Mouse (Mus musculus) heart, adult 18-20 months (tissue): ENCODE results near the gene Pik3ip1. TPM values are rescaled to one million over a fixed set of nuclear protein-coding genes. Genes with fewer than 3 reads are reported as not detected.
A peak's percentile ranks its signal among the peaks of the same experiment; 100 is the strongest.

Experiments used
- DNase-seq, 2 experiments: peaks; one replicate each; pipeline ENCODE4 v3.0.0; 2021 to 2022; ENCODE audit warnings: mixed read lengths in 1 of 2
- long read RNA-seq, 2 experiments: library from polyadenylated mRNA; stranded (forward); transcript quantifications; one replicate each; pipeline ENCODE4 v2.0.0; 2021
- total RNA-seq, 2 experiments: library from RNA; stranded (reverse); gene quantifications; 2 replicates each; pipeline ENCODE4 v1.2.3; 2021

Gene Pik3ip1
- total RNA-seq, result 10 to 100 TPM; 45.2 to 51.2 TPM
- long read RNA-seq, experiment 1, transcript Pik3ip1-201 (6 exons, 2,573 nt), result major isoform, 27 of 37 reads
- long read RNA-seq, experiment 1, partial matches to known transcripts, result 4 of 37 reads
- long read RNA-seq, experiment 1, other reads (novel, unspliced or antisense), result 3 of 37 reads
- long read RNA-seq, experiment 2, transcript Pik3ip1-201 (6 exons, 2,573 nt), result major isoform, 26 of 31 reads
- long read RNA-seq, experiment 2, partial matches to known transcripts, result 0 of 31 reads
- long read RNA-seq, experiment 2, other reads (novel, unspliced or antisense), result 4 of 31 reads

DNA sequence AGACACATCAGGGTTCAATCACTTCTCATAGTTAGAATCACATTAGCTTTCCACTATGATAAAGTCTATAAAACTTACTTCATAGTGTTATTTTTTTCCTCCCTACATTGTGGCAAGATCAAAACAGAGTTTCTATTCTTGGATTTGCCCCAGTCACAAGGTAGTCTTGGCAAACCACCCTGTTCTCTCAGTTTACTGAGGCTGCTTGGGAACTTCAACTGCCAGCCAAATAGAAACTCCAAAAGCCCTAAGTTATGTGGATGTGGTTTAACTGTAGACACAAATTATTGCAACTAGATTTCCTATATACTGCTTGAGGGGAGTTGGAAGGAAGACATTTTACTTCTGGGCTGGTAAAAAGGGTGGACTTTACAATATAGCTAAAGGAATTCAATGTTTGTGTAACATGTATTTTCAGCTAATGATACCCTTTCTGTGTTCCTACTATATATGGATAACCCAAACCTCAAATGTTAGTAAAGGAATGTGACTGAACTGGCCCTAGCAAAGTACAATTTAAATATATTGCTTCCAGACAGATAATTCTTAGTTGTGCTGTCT, at the start of gene Pik3ip1:
Gene Pik3ip1 (plus strand): TSS at position 511 of the 561 bp plus-strand sequence.
- peak; percentile 71 to 74 for DNase-seq

DNA sequence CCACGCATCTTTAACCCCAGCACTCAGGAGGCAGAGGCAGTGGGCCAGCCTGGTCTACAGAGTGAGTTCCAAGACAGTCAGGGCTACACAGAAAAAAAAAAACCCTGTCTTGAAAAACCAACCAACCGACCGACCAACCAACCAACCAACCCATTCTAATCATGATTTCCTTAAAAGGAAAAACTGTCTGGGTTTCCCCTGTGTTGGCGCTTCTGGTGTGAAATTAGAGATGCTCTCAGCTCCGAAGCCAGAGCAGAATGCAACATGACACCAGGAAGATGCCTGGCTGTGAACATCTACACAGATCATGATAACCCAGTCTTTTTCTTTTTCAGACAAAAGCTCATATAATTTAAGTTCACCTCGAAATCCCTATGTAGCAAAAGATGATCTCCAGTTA, 47.3 kb upstream of the Pik3ip1 start:
- no peak for DNase-seq

DNA sequence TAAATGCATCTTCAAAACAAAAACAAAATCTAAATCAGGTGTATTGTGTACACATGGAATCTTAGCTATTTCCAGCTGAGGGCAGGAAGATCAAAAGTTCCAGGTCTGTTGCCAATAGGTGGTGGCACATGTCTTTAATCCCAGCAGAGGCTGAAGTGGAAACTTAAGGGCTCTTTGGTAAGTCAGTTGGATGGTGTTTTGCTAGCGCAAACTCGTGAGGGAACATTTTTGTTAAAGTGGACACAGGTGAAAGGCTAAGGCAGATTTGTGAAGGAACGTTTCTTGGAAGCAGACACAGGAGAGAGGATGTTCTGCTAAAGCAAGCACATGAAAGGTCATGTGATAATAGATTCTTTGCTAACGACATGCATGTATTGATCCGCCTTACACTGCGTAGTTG, 46.6 kb upstream of the Pik3ip1 start:
- DNase-seq, result no peak

DNA sequence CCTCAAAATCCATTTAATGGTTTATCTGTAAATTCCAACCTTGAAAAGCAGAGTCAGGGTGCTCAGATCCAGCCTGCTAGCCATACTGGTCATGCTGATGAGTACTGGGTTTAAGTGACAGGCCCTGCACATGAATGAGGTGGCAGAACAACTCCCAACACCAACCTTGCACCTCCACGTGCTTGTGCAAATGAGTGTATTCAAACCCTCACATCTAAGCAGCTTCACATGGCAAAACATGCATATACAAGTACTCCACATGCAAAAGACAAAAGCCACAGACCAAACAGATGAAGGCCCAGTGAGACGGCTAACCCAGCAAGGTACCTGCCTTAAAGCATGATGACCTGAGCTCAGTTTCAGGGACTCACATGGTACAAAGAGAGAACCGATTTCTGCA, 44.3 kb upstream of the Pik3ip1 start:
- DNase-seq, result no peak

DNA sequence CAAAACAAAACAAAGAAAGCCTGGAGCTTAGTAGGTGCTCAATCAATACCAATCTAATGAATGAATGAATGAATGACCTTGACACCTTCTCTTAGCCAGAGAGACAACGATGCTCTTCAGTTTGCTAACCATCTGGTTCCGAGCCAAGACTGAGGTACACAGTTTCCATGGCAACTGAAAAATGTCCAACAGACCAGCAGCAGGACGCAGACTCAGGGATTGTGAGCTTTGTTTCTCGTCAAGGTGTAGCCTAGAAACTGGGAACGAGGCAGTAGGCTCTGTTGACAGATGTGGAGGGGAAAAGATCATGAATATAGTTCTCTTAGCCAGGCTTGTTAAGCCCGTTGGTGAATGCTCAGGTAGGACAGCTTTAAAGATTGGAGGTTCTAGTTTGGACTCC, 43.1 kb upstream of the Pik3ip1 start:
- DNase-seq, result no peak

DNA sequence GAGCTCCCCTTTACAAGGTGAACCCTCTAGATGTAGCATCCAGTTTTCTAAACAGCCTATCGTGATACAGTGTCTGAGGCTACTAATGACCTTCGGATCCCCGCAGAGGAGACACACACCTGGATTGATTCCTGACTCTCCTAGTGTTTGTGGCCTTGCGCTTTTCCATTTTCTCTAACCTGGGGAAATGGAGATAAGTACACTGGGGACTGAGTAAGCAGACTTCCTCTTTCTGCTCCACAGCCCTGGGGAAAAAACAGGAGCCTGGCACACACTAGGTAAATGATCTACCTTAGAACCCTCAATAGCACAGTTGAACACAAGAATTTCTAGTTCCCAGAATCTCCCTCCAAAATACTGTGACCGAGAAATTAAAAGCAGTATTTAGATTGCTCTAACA, 42.3 kb upstream of the Pik3ip1 start:
- no peak for DNase-seq

DNA sequence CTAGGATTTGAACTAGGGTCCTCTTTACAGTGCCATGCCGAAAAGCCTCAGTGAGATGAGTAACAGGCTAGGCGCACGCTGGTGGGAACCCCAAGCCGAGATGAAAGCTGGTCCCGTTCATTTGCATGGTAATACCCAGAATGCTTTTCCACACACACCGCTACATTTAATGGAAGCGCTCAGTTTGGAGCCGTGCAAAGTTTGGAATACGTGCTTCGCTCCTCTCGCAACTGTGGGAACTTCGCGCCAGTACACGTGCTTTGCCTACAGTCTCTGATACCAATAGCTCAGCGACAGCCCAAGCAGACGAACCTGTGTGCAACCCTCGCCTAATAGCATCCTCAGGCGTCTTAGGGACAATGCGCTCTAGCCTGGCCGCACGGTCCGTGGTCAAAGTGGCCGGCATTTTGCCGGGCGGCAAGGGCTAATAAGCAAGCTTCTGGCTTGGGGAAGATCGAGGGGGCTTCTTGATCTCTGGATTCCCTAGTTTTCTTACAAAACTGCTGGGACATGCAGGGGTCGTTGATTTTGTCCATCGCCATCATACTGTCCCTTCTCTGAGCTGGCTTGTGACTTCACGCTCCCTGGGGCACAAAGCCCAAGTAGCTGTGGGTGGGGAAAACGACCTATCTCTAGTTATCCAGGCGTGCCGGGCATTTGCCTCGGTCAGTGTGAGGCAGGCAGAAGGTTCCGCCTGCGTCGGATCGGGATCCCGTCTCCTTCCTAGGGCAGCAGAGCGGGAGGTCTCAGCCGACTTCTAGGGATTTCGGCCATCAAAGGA, 41.5 kb upstream of the Pik3ip1 start, which contains the start of gene Patz1:
Gene Patz1 (plus strand): TSS at position 354 of the 781 bp plus-strand sequence.
- peak; percentile 53 to 72 for DNase-seq

DNA sequence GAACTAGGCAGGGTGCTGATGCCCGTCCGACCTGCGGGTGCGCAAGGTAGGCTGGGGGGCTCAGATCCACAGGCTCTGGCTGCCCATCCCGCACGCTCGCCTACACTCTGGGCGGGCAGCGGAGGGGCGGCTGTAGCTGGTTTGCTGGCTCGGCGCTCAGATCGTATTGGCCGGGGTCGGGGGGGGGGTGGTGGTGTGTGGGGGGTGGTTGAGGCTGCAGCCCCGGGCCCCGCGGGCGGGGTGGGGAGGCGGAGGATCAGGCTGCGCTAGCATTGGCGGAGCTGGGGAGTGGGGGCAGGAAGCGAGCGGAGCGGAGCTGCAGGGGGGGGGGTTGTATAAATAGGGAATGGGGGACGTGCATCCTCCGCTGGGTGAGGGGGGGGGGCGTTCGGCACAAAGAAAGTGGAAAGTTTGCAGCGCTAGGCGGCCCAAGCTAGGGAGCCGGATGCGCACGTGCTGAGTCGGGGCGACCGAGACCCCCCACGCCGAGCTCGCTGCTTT, 40.8 kb upstream of the Pik3ip1 start:
- peak in 1 of 2 experiments; percentile 79 for DNase-seq

DNA sequence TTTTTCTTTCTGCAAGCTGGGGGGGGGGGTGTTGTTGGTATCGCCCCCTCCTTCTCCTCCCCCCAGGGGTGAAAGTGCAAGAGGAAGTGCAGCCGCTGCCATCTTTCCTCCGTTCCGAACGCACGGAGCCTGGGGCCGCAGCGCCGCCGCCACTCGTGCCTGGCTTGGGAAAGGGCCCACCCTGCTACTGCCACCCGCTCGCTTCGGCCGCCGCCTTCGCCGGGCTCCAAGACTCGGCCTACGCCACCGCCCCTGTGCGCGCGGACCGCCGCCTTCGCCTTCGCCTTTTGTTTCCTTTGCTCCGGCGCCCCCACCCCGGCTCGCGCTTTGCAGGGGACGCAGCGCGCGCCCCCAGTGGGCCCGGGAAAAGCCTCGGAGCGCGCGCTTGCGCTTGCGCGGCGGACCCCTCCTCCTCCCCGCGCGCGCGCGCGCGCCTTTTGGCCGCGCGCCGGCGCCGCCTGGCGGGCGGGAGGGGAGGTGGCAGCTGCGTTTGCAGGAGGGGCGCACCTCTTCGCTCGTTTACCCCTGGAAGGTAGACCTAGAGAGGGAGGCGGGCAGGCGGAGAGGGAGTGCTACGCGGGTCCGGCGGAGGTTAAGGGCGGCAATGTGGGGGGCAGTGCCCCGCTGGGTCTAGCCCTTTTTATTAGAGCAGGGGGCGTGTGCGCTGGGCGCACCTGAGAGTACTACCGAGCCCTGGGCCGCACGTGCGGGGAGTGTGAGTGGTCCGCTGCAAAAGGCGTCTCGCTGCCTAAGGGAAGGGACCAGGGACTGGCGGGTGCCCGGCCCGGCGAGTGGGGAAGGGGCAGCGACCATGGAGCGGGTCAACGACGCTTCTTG, 40.2 kb upstream of the Pik3ip1 start:
- peak; percentile 87 to 88 for DNase-seq

DNA sequence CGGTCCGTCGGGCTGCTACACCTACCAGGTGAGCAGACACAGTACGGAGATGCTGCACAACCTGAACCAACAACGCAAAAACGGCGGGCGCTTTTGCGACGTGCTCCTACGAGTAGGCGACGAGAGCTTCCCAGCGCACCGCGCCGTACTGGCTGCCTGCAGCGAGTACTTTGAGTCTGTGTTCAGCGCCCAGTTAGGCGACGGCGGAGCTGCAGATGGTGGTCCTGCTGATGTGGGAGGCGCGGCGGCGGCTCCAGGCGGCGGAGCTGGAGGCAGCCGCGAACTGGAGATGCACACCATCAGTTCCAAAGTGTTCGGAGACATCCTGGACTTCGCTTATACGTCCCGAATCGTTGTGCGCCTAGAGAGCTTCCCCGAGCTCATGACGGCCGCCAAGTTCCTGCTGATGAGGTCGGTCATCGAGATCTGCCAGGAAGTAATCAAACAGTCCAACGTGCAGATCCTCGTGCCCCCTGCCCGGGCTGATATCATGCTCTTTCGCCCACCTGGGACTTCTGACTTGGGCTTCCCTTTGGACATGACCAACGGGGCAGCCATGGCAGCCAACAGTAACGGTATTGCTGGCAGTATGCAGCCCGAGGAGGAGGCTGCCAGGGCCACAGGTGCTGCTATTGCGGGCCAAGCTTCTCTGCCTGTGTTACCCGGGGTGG, 39.4 kb upstream of the Pik3ip1 start:
- DNase-seq, result peak; percentile 49 to 67

DNA sequence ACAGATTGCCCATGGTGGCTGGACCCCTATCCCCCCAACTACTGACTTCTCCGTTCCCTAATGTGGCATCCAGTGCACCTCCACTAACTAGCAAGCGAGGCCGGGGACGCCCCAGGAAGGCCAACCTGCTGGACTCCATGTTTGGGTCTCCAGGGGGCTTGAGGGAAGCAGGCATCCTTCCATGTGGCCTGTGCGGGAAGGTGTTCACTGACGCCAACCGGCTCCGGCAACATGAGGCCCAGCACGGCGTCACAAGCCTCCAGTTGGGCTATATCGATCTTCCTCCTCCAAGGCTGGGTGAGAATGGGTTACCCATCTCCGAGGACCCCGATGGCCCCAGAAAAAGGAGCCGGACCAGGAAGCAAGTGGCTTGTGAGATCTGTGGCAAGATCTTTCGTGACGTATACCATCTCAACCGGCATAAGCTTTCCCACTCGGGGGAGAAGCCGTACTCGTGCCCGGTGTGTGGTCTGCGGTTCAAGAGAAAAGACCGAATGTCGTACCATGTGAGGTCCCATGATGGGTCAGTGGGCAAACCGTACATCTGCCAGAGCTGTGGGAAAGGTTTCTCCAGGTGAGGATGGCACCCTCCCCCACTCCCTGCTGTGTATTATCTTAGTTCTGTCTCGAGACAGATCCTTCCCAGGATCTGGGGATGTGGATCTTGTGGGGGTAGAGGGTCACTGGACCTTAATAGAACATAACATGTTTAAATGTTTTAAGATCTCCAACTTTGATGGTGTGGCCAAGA, 38.7 kb upstream of the Pik3ip1 start:
- DNase-seq, result peak; percentile 18 to 53

DNA sequence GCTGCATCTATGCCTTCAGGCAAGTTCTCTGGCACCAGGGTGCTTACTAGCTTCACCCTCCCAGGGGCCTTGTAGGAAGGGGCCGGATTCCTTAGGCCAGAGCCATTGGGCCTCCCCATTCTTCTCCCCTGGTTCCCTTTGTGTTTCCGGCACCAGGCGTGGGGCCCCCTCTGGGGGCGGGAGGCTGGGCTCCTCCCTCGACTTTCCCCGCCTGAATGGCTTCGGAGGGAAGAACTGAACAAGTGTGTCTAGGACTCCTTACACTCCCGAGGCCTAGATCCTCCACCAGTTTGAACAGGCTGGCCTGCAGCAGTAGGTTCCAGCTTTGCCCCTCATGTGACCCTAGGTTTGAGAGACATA, 38.2 kb upstream of the Pik3ip1 start:
- peak; percentile 61 to 66 for DNase-seq

DNA sequence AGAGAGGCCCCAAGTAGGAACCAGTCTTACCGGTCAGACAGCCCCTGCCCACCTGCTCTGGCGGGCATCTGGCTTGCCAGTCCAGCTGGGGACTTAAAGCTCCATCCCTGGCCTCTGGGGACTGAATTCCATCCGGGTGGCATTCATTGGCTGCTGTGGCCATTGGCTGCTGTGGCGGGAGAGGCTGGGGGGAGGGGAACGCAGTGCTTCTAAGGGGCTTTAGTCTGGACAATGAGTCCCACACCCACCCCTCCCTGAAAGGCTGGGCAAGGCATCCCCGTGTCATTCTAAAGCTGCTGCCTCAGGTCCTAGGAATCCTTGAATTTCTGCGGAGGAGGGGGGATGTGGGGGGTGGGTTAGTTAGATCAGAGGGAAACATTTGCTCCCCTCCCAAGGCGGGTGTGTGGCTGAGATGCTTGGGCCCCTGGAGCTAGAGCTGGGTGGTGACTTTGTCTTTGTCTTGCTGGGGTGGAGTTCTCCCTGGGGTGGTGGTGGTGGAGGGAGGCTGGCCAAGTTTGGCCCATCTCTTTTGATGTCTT, 37.4 kb upstream of the Pik3ip1 start:
- DNase-seq, result peak in 1 of 2 experiments; percentile 27

DNA sequence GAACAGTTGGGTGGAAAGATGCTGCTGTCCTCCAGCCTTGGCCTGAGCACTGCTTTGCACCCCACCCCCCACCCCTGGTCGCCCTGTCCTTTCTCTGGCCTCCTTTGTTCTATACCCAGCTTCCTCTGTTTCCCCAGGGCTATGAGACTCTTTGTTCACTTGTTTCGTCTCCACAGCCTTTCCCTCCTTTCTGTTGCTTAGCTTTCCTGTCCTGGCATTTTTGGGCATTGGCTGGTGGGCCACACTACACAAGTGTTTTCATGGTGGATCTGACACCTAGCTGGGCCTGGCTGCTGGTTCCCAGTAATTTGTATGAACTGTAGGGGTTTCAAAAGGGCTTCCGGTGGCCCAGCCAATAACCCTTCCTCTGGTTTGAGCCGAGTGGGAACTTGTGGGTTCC, 36.8 kb upstream of the Pik3ip1 start:
- no peak for DNase-seq

DNA sequence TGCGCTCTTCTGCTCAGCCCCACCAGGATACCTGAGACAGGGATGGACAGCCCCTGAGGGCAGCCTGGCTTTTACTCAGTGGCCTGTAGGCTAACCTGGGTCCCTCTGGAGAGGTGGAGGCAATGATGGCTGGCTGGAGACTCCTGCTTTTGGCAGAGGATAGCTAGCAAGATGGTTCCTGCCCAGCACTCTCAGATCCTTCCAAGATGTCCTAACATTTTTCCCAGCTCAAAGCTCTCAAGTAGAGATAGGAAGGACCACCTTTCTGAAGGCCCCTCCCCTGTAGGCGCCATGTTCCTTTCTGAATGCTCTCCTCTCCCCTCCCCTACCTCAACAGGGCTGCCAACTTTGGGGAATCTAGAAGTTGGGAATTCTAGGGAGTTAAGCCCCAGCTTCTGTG, 35.6 kb upstream of the Pik3ip1 start:
- DNase-seq, result no peak

DNA sequence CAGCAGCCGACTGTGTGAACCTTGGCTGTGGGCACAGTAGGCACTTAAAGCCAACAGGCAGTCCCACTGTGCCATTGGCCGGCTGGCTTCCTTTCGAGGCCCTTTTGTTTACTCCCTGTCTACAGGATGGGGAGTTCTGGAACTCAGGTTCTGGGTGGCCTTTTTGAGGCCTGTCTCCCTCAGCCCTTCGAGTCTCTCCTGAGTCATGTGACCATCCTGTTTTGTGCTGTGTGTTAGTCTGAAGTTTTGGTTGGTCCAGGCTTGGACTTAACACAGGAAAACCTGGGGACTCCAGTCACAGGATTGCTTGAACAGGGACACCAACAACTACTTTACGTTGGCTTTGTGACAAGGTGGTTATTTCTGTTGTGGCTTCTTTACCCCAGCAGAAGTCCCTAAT, 34.1 kb upstream of the Pik3ip1 start:
- no peak for DNase-seq

DNA sequence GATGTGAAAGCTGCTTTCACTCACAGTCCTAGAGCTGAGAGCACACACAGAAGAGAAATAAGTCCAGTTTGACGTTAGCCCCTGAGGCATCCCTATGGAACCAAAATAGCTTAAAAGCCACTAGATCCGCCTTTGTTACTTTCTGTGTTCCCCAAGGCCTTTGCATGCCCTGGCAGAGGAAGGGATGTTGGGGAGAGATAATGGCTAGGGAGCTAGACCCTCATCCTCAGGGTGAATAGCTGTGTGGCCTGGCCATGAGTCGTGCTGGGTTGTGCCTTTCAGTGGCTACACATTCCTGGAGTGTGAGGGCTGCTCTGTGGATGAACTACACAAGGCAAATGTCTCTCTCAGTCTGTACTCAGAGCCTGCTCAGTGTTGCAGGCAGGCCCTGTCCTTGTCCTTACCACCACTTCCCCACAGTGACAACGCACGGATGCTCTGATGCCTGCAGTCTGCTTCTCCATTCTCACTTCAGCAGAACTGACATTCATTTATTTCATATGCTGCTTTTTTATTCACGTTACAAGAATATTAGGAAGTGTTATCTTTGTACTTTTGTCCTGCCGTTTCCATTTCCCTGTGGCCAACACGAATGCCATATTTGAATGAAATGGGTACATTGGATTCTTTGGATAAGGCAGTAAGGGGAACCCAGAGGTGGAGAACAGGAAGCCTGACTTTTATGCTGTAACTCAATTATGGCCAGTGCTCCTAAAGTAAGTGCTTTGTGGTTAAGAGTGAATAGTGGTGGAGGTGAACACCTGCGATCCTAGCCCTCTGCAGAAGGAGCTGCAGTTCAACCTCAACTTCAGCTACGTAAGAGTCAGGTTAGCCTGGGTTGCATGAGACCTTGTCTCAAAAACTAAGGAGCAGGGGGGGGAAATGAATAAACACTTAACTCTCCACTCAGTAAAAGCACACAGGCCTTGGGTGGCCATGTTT, 32.1 kb upstream of the Pik3ip1 start:
- no peak for DNase-seq

DNA sequence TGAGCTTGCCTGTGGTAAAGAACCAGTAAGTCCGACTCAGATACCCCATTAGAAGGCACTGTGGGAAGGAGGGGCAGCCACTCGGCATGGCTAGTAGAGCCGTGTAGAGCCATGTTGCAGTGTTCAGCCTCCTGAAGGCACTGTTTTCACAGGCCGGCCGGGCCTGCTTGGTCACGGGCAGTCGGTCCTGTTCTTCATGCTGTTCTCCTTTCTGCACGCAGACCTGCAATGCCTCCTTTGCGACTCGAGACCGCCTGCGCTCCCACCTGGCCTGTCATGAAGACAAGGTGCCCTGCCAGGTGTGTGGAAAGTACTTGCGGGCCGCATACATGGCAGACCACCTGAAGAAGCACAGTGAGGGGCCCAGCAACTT, 31.4 kb upstream of the Pik3ip1 start:
- DNase-seq, result no peak

DNA sequence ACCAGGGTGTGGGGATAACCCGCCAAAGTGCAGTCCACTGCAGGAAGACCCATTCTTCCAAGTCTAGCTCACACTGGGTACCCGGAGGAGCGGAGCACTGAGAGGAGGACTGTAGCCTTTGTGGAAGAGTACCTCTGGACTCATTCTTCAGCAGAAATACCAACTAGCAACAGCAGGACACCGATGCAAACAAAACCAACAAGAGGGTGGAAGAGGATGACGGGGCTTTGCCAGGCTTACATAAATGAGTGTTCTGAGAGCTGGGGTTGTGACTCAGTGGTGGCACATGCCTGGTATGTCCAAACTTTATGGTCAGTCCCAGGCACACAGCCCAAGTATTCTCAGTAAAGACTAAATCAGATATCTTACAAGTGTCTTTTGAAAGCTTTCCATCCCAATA, 29.1 kb upstream of the Pik3ip1 start:
- DNase-seq, result no peak

DNA sequence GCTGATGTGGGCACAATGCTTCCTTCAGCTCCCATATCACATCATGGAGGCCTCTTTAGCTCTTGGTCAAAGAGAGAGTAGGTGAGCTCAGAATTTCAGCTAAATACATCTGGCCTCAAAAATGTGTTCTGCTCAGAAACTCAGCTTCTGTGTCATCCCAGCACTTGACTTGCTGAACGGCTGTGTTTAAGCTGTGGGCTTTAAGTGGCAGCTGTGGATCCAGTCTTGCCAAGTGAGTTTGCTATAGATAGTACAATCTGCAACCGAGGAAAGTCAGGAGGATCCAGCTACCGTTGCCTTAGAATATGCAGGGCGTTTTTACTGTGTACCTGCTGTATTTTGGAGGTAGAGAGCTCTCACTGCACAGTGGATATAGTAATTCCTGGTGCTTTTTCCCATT, 27.8 kb upstream of the Pik3ip1 start:
- DNase-seq, result no peak
